Mouse (Mus musculus) spleen, postnatal 10 days (tissue): Measurements from ENCODE around the gene Dusp16.

Source experiments
- DNase-seq, 2 experiments: peaks; one replicate each; pipeline ENCODE4 v3.0.0; 2021 to 2022; ENCODE audit warnings: low spot score in 2 of 2

The Dusp16 gene

GRCm38 (mm10) chr6:134793046-134793806, 801 bp upstream of the Dusp16 start:
- DNase-seq = no peak

- peak; percentile 38 to 43 for DNase-seq
These were observed 940 bp downstream of the Dusp16 start for GRCm38 (mm10) chr6:134791251-134792118.

GRCm38 (mm10) chr6:134789100-134789499, 3.3 kb downstream of the Dusp16 start:
- DNase-seq = no peak

- DNase-seq = no peak
These were observed 6.0 kb downstream of the Dusp16 start for GRCm38 (mm10) chr6:134786426-134786825.

GRCm38 (mm10) chr6:134782900-134783299, 9.5 kb downstream of the Dusp16 start:
- no peak for DNase-seq

- no peak for DNase-seq
These were observed 10.9 kb downstream of the Dusp16 start for GRCm38 (mm10) chr6:134781494-134781913.

- no peak for DNase-seq
These were observed 12.4 kb downstream of the Dusp16 start for GRCm38 (mm10) chr6:134780024-134780423.

- DNase-seq = peak in 1 of 2 experiments; percentile 23
These were observed 18.5 kb downstream of the Dusp16 start for GRCm38 (mm10) chr6:134773961-134774360.

- no peak for DNase-seq
These were observed 19.0 kb downstream of the Dusp16 start for GRCm38 (mm10) chr6:134773292-134773893.

- no peak for DNase-seq
These were observed 22.1 kb downstream of the Dusp16 start for GRCm38 (mm10) chr6:134770339-134770738.

GRCm38 (mm10) chr6:134764441-134765061, 27.9 kb downstream of the Dusp16 start:
- DNase-seq = no peak

- DNase-seq = no peak
These were observed 29.0 kb downstream of the Dusp16 start for GRCm38 (mm10) chr6:134763436-134763835.

GRCm38 (mm10) chr6:134761808-134762207, 30.6 kb downstream of the Dusp16 start:
- DNase-seq = no peak

GRCm38 (mm10) chr6:134760926-134761544, 31.4 kb downstream of the Dusp16 start:
- no peak for DNase-seq

- no peak for DNase-seq
These were observed 36.4 kb downstream of the Dusp16 start for GRCm38 (mm10) chr6:134756058-134756457.

GRCm38 (mm10) chr6:134753858-134754257, 38.6 kb downstream of the Dusp16 start:
- DNase-seq = no peak

- DNase-seq = no peak
These were observed 39.0 kb downstream of the Dusp16 start for GRCm38 (mm10) chr6:134753412-134753811.

- no peak for DNase-seq
These were observed 40.4 kb downstream of the Dusp16 start for GRCm38 (mm10) chr6:134751883-134752647.

GRCm38 (mm10) chr6:134751087-134751486, 41.3 kb downstream of the Dusp16 start:
- no peak for DNase-seq

GRCm38 (mm10) chr6:134748126-134748525, 44.3 kb downstream of the Dusp16 start:
- no peak for DNase-seq

- DNase-seq = no peak
These were observed 46.5 kb downstream of the Dusp16 start for GRCm38 (mm10) chr6:134745876-134746275.
